Mouse (Mus musculus) ES-Bruce4 (cell line): ENCODE data around the gene Rab29.

Experiments used
- CTCF ChIP-seq: IDR thresholded peaks from one replicate; pipeline ENCODE4 v1.8.1; 2011; ENCODE audit warnings: low read depth, low read length
- POLR2A ChIP-seq: IDR thresholded peaks from one replicate; pipeline ENCODE4 v1.8.1; 2011; ENCODE audit warnings: low read length; ENCODE audit not compliant: insufficient read depth

- TF ChIP-seq CTCF = no peak
- no peak for TF ChIP-seq POLR2A
Measured at GRCm38 (mm10) chr1:131861811-131862210, 5.2 kb upstream of the Rab29 start.
